Mouse (Mus musculus) heart, embryonic 16.5 days (tissue): ENCODE measurements around the gene Zcchc12. TPM values are rescaled to one million over a fixed set of nuclear protein-coding genes. Genes with fewer than 3 reads are reported as not detected.
A peak's percentile ranks its signal among the peaks of the same experiment; 100 is the strongest.

Source experiments
- ATAC-seq: fragments of 200-750 bp; cut with Nextera tagmentation; replicated peaks from 2 replicates; pipeline ENCODE4 v1.8.0; 2017; ENCODE audit warnings: moderate number of reproducible peaks; ENCODE audit not compliant: insufficient read depth, low FRiP score; ENCODE audit errors: extremely low read depth
- H3K27ac ChIP-seq: fragments of 300-500 bp; sonication (generic); 2 replicates; pipeline ENCODE4 v1.5.1; 2014; ENCODE audit warnings: mild to moderate bottlenecking, low read length, control low read depth, moderate library complexity
- H3K27me3 ChIP-seq: fragments of 300-500 bp; sonication (generic); 2 replicates; pipeline ENCODE4 v1.6.1; 2014; ENCODE audit warnings: low read length, mixed read lengths; ENCODE audit not compliant: control insufficient read depth, insufficient read depth
- H3K36me3 ChIP-seq: fragments of 300-500 bp; sonication (generic); 2 replicates; pipeline ENCODE4 v1.6.1; 2014; ENCODE audit not compliant: control insufficient read depth, insufficient read depth
- H3K4me1 ChIP-seq: fragments of 300-500 bp; sonication (generic); 2 replicates; pipeline ENCODE4 v1.6.1; 2014; ENCODE audit warnings: low read length, mixed read lengths; ENCODE audit not compliant: control insufficient read depth, insufficient read depth
- H3K4me2 ChIP-seq: fragments of 300-500 bp; sonication (generic); 2 replicates; pipeline ENCODE4 v1.6.1; 2014; ENCODE audit warnings: low read depth, mild to moderate bottlenecking, control low read depth, low read length
- H3K4me3 ChIP-seq: fragments of 300-500 bp; sonication (generic); 2 replicates; pipeline ENCODE4 v1.5.1; 2014; ENCODE audit warnings: mild to moderate bottlenecking, control low read depth, low read length
- H3K9ac ChIP-seq: fragments of 300-500 bp; sonication (generic); 2 replicates; pipeline ENCODE4 v1.6.1; 2014; ENCODE audit warnings: low read length, control low read depth
- H3K9me3 ChIP-seq: fragments of 300-500 bp; sonication (generic); replicated peaks from 2 replicates; pipeline ENCODE4 v1.6.1; 2016; ENCODE audit warnings: low read length; ENCODE audit not compliant: control insufficient read depth
- WGBS: fragments of 180-500 bp; shearing (Covaris S2); extraction: QIAGEN DNeasy Blood & Tissue Kit; methylation state at CpG from one replicate; pipeline ENCODE4 v1.1.7; 2014; 5-methylcytosine and 5-hydroxymethylcytosine counted together
- polyA plus RNA-seq: library from polyadenylated mRNA; unstranded; fragments of >200 nt; fragmentation: Nextera tagmentation; extraction: Ambion mirVana; gene quantifications from 2 replicates; pipeline ENCODE4 v1.2.1, GENCODE M21; 2015

Zcchc12 gene
- 2.0 TPM in 2 replicates for polyA plus RNA-seq

DNA sequence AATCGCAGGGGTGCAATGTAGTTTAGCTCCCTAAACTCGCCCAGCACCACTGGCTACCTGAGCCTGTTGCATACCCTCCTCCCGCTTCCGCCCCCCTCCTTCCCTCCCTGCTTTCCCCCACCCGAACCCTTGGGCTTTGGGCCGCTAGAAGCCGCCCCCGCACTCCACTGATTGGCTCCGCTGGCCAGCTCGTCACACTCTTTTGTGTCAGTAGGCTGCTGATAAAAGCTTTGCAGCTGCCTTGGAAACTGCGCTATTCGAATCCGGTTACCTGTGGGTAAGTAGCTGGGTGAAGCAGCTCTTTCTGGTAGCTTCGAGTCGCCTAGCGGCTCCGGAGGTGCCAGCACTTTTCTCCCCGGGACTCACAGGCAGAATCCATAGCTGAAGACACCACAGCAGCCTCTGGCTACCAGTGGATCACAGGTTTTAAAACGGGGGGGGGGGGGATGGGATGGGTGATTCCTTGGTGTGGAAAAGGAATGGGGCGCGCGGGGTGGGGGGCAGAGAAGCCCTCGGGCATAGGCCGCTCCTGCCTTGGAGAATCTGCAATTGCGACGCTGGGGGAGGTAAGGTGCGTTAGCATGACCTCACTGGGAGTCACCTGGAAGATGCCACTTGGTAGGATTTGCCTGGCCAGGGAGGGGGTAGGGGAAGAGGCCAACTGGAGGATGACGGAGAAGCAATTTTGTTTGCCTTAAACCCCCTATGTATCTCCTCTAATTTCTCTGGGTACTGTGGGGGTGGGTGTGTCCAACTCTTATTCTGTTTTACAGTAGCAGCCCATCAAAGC lies at the start of gene Zcchc12:
TSS of gene Zcchc12 (plus strand) at position 169 of the 790 bp plus-strand sequence.
- H3K27me3 ChIP-seq, result no peaks in the 10 kb centered on the region
- H3K4me1 ChIP-seq, result peaks cover 2% of the 10 kb centered on the region; the same call in 1 of the 2 replicates
- peak; percentile 58 for ATAC-seq
- H3K27ac ChIP-seq, result no peak within 1 kb of the TSS
- peak within 1 kb of the TSS; percentile 39 for H3K4me3 ChIP-seq
- WGBS, result 18% methylated on average over 27 of the region's 28 CpGs
- no peaks in the 10 kb centered on the region for H3K9me3 ChIP-seq
- peak within 1 kb of the TSS; percentile 59 for H3K4me2 ChIP-seq
- no peaks in the 10 kb centered on the region for H3K36me3 ChIP-seq
- H3K9ac ChIP-seq, result no peak within 1 kb of the TSS; the same call in 1 of the 2 replicates

DNA sequence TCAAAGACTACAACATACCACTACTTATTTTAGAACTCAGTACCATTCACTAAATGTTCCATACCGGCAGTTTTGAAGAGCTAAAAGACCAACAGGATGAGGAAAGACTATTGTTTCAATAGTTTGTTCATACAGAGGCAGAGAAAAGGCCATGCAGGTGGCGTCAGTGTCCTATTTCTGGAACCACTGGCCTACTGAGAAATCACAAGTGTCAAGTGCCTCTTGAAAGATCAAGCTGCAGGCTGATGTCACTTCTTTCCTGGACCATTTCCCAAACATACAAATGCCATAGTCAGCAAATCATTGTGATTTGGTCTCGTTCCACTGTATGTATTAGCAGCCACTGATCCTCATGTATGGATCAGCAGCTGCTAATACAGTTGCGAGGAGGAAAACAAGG lies 49.0 kb upstream of the Zcchc12 start:
- no peak overlapping the region; the same call in 1 of the 2 replicates for H3K4me2 ChIP-seq
- H3K9ac ChIP-seq, result no peak overlapping the region
- 35% methylated on average over 4 of the region's 4 CpGs for WGBS
- H3K4me1 ChIP-seq, result peaks cover 3% of the 10 kb centered on the region
- H3K27me3 ChIP-seq, result no peaks in the 10 kb centered on the region
- peak; percentile 79 for ATAC-seq
- no peaks in the 10 kb centered on the region for H3K9me3 ChIP-seq
- peak overlapping the region; percentile 72 for H3K27ac ChIP-seq
- H3K4me3 ChIP-seq, result no peak overlapping the region
- peaks cover 7% of the 10 kb centered on the region; the same call in 1 of the 2 replicates for H3K36me3 ChIP-seq

DNA sequence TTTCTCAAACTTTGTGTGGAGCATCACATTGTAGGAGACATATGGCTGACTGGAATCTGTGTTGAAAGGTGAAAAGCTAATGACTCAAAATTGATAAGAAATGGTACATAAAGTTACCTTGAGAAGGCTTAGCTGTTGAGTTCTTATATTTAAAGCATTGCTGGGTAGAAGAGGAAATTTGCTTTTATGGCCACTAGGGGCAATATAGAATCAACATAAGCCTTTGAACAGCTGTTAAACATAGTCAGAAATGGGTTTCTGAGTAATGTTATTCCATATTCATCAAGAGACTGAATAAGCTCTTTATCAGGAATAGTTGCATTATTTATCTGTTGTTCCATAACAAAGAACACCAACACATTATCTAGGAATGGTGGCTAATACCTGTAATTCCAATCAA lies 45.6 kb upstream of the Zcchc12 start:
- Histone ChIP-seq H3K4me1 (peaks cover 7% of the 10 kb centered on the region), H3K27ac (no peak overlapping the region), H3K36me3 (peaks cover 7% of the 10 kb centered on the region; the same call in 1 of the 2 replicates), H3K27me3 (no peaks in the 10 kb centered on the region), H3K4me3 (no peak overlapping the region), H3K9ac (no peak overlapping the region), H3K9me3 (no peaks in the 10 kb centered on the region), H3K4me2 (no peak overlapping the region)
- no peak for ATAC-seq

DNA sequence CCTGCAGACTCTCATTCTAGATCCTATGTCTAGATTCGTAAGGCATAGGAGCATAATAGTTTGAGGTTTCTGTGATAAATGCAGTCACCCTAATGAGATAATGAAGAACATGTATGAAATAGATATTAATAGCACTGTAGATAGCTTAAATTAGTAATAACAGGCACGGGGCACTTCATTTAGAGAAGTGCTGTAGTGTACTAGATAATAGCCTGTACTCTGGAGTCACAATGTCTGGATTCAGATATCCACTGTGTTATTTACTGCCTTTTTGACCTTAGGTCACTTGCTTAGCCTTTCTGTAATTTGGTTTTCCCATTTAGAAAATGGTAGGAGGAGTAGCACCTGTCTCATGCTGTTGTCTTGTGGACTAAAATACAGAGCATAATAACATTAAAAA lies 39.0 kb upstream of the Zcchc12 start:
- Histone ChIP-seq H3K27ac (peak overlapping the region; percentile 65), H3K9ac (no peak overlapping the region), H3K9me3 (no peaks in the 10 kb centered on the region), H3K27me3 (no peaks in the 10 kb centered on the region), H3K4me2 (no peak overlapping the region), H3K36me3 (no peaks in the 10 kb centered on the region), H3K4me1 (peaks cover 5% of the 10 kb centered on the region), H3K4me3 (no peak overlapping the region)
- WGBS, result 52% methylated on average over 2 of the region's 2 CpGs
- ATAC-seq, result peak; percentile 73

DNA sequence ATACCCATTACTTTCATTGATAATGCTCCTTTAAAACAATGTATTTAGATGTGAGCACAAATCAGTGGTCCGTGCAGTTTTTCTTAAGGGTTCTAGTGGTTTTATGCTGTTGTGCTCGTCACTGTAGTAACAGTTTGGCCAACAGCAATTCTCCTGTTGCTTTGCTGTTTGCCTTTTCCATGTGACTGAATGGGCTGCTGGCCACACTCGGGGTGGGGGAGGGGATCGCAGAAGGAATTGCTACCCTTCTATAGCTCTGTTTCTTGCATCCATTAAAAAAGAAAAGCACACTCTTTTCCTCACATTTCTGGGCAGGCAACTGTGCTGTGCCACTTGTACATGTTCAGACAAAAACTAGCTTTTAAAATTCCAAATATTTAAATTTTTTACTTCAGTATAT lies 34.1 kb upstream of the Zcchc12 start:
- no peaks in the 10 kb centered on the region for H3K27me3 ChIP-seq
- H3K9me3 ChIP-seq, result no peaks in the 10 kb centered on the region
- 0 out of 2 replicates have a peak, but pooled peaks cover 2% of the 10 kb centered on the region for H3K4me1 ChIP-seq
- H3K9ac ChIP-seq, result no peak overlapping the region
- 27% methylated on average over 4 of the region's 4 CpGs for WGBS
- no peak overlapping the region for H3K4me2 ChIP-seq
- H3K36me3 ChIP-seq, result no peaks in the 10 kb centered on the region
- H3K4me3 ChIP-seq, result no peak overlapping the region
- no peak overlapping the region; the same call in 1 of the 2 replicates for H3K27ac ChIP-seq
- ATAC-seq, result no peak

DNA sequence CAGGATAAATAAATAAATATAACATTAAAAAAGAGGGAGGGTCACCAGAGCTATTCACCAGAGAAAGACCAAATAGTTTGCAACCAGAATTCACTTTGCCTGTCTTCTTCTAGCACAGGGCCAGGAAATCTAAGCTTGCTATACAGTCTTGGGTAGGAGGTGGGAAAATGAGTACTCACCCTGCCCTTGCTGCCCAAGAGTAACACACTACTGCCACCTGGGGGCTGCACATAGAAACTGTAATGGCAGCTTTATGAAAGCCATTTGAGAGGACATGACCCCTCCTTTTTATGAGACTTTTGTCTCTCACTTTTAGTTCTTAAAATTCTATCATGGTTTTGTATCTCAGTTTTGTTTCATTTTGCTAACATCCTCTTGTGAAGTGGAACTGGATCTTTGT lies 12.1 kb upstream of the Zcchc12 start:
- H3K27me3 ChIP-seq, result no peaks in the 10 kb centered on the region
- ATAC-seq, result no peak

DNA sequence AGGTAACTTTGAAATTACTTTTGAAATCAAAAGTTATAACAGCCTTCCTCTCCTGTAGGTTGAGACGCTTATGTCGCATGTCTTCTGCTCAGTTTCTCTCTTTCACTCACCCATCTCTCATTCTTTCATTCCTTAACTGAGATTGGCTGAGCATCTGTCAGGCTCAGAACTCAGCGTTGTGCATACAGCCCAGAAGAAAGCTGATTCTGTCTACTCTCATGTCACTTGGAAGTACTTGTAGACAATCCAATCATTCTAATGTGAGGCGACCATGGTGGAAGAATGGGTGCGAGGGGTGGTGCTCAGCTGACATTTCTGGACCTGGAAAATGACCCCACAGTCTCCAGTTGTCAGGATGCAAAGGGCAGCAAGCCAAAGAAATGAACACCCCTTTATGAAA lies 9.7 kb upstream of the Zcchc12 start:
- Histone ChIP-seq H3K4me3 (no peak overlapping the region), H3K36me3 (no peaks in the 10 kb centered on the region)
- WGBS, result 50% methylated on average over 5 of the region's 5 CpGs

More for the DNA sequence above, 12.1 kb upstream of the Zcchc12 start:
- Histone ChIP-seq H3K9ac (no peak overlapping the region), H3K9me3 (no peaks in the 10 kb centered on the region), H3K4me2 (no peak overlapping the region), H3K36me3 (no peaks in the 10 kb centered on the region), H3K4me1 (no peaks in the 10 kb centered on the region), H3K4me3 (no peak overlapping the region), H3K27ac (no peak overlapping the region)

DNA sequence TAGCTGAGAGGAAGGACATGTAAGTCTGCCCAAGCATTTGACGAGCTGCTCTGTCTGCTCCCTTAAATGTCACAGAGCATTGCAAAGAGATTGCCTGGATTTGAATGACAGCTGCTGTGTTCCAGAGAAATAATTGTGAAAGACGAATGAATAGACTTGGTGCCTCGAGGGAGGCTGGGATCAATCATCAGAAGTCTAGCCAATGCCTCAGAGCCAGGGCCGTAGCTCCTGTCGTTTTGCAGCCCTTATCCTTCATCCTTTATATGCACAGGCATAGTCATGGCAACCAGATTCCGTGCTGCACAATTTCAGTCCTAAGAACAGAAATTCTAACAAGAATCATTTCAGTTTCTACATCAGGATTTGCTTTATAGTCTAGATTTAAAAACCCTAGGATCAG lies 9.3 kb upstream of the Zcchc12 start:
- no peak for ATAC-seq
- Histone ChIP-seq H3K36me3 (no peaks in the 10 kb centered on the region), H3K27ac (no peak overlapping the region), H3K27me3 (no peaks in the 10 kb centered on the region), H3K4me3 (no peak overlapping the region), H3K9ac (no peak overlapping the region), H3K4me1 (no peaks in the 10 kb centered on the region), H3K4me2 (no peak overlapping the region), H3K9me3 (no peaks in the 10 kb centered on the region)
- 50% methylated on average over 6 of the region's 6 CpGs for WGBS

More for the DNA sequence above, 9.7 kb upstream of the Zcchc12 start:
- Histone ChIP-seq H3K4me2 (no peak overlapping the region), H3K27me3 (no peaks in the 10 kb centered on the region), H3K9ac (no peak overlapping the region), H3K27ac (no peak overlapping the region), H3K9me3 (no peaks in the 10 kb centered on the region), H3K4me1 (no peaks in the 10 kb centered on the region)
- no peak for ATAC-seq

DNA sequence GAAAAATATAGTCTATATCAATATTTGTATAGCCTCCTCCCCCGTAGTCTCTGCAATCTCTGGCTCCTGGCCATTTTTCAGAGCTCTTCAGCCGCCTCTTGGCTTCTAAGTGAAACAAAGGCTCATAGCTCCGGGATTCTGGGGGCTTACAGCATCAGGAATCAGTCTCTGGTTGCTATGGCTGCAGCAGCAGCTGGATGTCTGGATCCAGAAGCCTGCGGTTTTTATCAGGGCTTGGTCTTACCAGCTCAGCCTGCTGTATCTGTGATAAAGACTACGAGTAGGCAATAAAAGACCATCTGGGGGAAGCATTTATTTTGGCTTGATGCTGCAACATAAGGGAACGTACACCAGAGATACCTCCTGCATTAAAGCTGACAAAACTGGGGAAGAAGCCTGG lies 1.8 kb upstream of the Zcchc12 start:
- H3K9ac ChIP-seq, result no peak overlapping the region
- H3K36me3 ChIP-seq, result no peaks in the 10 kb centered on the region
- H3K9me3 ChIP-seq, result no peaks in the 10 kb centered on the region
- H3K4me2 ChIP-seq, result no peak overlapping the region
- H3K4me3 ChIP-seq, result no peak overlapping the region
- ATAC-seq, result no peak
- H3K27me3 ChIP-seq, result no peaks in the 10 kb centered on the region
- no peak overlapping the region for H3K27ac ChIP-seq
- H3K4me1 ChIP-seq, result peaks cover 2% of the 10 kb centered on the region; the same call in 1 of the 2 replicates
- 26% methylated on average over 6 of the region's 6 CpGs for WGBS
